Mouse (Mus musculus) forebrain, embryonic 13.5 days (tissue): Measurements from ENCODE around the gene Ehbp1l1. TPM values are rescaled to one million over a fixed set of nuclear protein-coding genes. Genes with fewer than 3 reads are reported as not detected.
"Not testable (repeated sequence)": the region's sequence is repeated elsewhere in the genome, so short reads cannot be mapped to it uniquely, and the experiment has no call there.

Experiments
- ATAC-seq: fragments of 200-750 bp; cut with Nextera tagmentation; 2 replicates; pipeline ENCODE4 v1.8.0; 2017
- H3K27ac ChIP-seq: fragments of 300-500 bp; sonication (generic); 2 replicates; pipeline ENCODE4 v1.5.1; 2015; ENCODE audit warnings: inconsistent platforms, mild to moderate bottlenecking, moderate library complexity
- H3K27me3 ChIP-seq: fragments of 300-500 bp; sonication (generic); 2 replicates; pipeline ENCODE4 v1.6.1; 2015; ENCODE audit warnings: mild to moderate bottlenecking, inconsistent platforms
- H3K36me3 ChIP-seq: fragments of 300-500 bp; sonication (generic); 2 replicates; pipeline ENCODE4 v1.6.1; 2015; ENCODE audit warnings: mild to moderate bottlenecking, inconsistent platforms; ENCODE audit not compliant: poor library complexity, severe bottlenecking
- H3K4me1 ChIP-seq: fragments of 300-500 bp; sonication (generic); 2 replicates; pipeline ENCODE4 v1.6.1; 2015; ENCODE audit warnings: inconsistent platforms
- H3K4me2 ChIP-seq: fragments of 300-500 bp; sonication (generic); 2 replicates; pipeline ENCODE4 v1.6.1; 2015; ENCODE audit warnings: inconsistent platforms, mild to moderate bottlenecking, moderate library complexity
- H3K4me3 ChIP-seq: fragments of 300-500 bp; sonication (generic); 2 replicates; pipeline ENCODE4 v1.5.1; 2015; ENCODE audit warnings: mild to moderate bottlenecking, inconsistent platforms
- H3K9ac ChIP-seq: fragments of 300-500 bp; sonication (generic); 2 replicates; pipeline ENCODE4 v1.6.1; 2015; ENCODE audit warnings: mild to moderate bottlenecking, inconsistent platforms
- H3K9me3 ChIP-seq: fragments of 300-500 bp; sonication (generic); replicated peaks from 2 replicates; pipeline ENCODE4 v1.6.1; 2016; ENCODE audit warnings: inconsistent platforms
- WGBS: fragments of 180-500 bp; shearing (Covaris S2); methylation state at CpG from one replicate; pipeline ENCODE4 v1.1.7; 2015; 5-methylcytosine and 5-hydroxymethylcytosine counted together
- polyA plus RNA-seq: library from polyadenylated mRNA; unstranded; fragments of >200 nt; fragmentation: Nextera tagmentation; extraction: Ambion mirVana; gene quantifications from 2 replicates; pipeline ENCODE4 v1.2.1, GENCODE M21; 2015

Ehbp1l1 gene
- polyA plus RNA-seq, 1 experiment from 2014 or later: 6.7 TPM

- ATAC-seq: no peak
- peaks cover 9% of the 10 kb centered on the region for H3K27me3 ChIP-seq
- H3K27ac ChIP-seq: no peak overlapping the region
- H3K4me1 ChIP-seq: peaks cover 52% of the 10 kb centered on the region
- no peaks in the 10 kb centered on the region for H3K9me3 ChIP-seq
- WGBS: 82% methylated on average over 10 of the region's 10 CpGs
- H3K9ac ChIP-seq: peak overlapping the region; percentile 58
- peak overlapping the region; percentile 100; the same call in 1 of the 2 replicates for H3K4me2 ChIP-seq
- no peak overlapping the region for H3K4me3 ChIP-seq
- H3K36me3 ChIP-seq: peaks cover 67% of the 10 kb centered on the region
Observed at GRCm38 (mm10) chr19:5692913-5693396, 33.2 kb downstream of the Ehbp1l1 start.

- 77% methylated on average over 10 of the region's 10 CpGs for WGBS
- Histone ChIP-seq H3K27ac (peak overlapping the region; percentile 10; the same call in 1 of the 2 replicates), H3K36me3 (peaks cover 60% of the 10 kb centered on the region), H3K9ac (peak overlapping the region; percentile 58), H3K4me2 (peak overlapping the region; percentile 100), H3K9me3 (no peaks in the 10 kb centered on the region), H3K4me1 (peaks cover 59% of the 10 kb centered on the region), H3K4me3 (peak overlapping the region; percentile 10; the same call in 1 of the 2 replicates), H3K27me3 (peaks cover 9% of the 10 kb centered on the region)
- no peak for ATAC-seq
Observed at GRCm38 (mm10) chr19:5692086-5692912, 33.8 kb downstream of the Ehbp1l1 start.

DNA sequence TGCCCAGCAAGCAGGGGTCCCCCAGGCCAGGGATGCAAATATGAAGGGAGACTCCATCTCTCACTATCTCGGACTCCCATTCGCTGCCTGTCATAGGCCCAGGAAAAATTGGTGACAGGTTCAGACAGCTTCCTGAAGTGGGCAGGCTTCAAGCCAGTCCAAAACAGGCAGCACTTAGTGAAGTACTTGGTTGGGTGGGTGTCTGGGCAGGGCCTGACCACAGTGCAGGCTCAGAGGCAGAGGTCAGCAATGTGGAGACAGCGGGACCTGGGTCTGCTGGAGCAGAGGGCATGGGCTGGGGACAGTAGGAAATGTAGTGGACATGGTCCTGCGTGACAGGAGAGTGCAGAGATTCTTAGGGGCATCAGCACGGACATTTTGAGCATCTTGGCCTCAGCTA is 34.5 kb downstream of the Ehbp1l1 start:
- Histone ChIP-seq H3K27ac (no peak overlapping the region), H3K27me3 (peaks cover 9% of the 10 kb centered on the region), H3K9ac (peak overlapping the region; percentile 58), H3K4me1 (peaks cover 63% of the 10 kb centered on the region), H3K9me3 (no peaks in the 10 kb centered on the region), H3K36me3 (peaks cover 58% of the 10 kb centered on the region), H3K4me2 (peak overlapping the region; percentile 100), H3K4me3 (peak overlapping the region; percentile 95)
- ATAC-seq: no peak
- 88% methylated on average over 5 of the region's 5 CpGs for WGBS

DNA sequence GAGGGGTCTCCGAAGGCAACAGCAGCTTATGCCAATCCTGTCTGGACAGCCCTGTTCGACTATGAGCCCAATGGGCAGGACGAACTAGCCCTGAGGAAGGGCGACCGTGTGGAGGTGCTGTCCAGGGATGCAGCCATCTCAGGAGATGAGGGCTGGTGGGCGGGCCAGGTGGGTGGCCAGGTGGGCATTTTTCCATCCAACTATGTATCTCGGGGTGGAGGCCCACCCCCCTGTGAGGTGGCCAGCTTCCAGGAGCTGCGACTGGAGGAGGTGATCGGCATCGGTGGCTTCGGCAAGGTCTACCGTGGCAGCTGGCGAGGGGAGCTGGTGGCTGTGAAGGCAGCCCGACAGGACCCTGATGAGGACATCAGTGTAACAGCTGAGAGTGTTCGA is 35.8 kb downstream of the Ehbp1l1 start:
- no peaks in the 10 kb centered on the region for H3K9me3 ChIP-seq
- 79% methylated on average over 15 of the region's 15 CpGs for WGBS
- H3K36me3 ChIP-seq: peaks cover 58% of the 10 kb centered on the region
- peak overlapping the region; percentile 100 for H3K4me2 ChIP-seq
- peaks cover 52% of the 10 kb centered on the region for H3K4me1 ChIP-seq
- peaks cover 6% of the 10 kb centered on the region for H3K27me3 ChIP-seq
- H3K9ac ChIP-seq: peak overlapping the region; percentile 93
- no peak for ATAC-seq
- H3K4me3 ChIP-seq: peak overlapping the region; percentile 95
- H3K27ac ChIP-seq: peak overlapping the region; percentile 84; the same call in 1 of the 2 replicates

DNA sequence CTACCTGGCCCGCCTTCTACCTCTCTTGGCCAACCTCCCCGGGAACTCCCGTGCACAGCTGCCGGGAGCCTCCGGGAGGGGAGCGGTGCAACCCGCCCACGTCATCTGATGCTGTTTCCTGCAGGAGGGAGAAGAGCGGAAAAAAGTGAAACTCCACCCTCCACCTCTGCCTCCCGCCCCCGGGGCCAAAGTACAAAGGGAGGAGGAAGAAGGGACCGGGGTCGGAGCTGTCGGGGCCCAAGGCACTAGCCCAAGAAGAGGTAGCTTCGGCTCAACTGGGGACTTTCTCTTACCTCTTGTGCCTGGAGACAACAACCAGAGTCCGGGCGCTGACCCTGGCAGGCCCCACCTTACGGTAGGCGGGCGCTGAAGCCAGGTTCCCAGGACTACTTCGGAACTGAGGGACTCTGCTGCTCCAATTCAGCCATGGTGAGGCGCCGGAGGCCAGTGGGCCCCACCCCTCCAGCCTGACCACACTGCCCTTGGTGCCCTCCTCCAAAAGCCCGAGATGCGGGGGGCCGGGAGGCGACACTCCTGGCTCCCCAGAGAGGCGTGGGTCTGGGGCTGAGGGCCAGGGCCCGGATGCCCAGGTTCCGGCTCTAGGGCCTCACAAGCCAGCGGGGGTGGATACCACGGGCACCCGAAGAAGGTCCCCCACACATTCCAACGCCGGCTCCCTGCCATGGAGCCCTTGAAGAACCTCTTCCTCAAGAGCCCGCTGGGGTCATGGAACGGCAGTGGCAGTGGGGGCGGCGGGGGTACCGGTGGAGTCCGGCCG is 36.4 kb downstream of the Ehbp1l1 start:
- peaks cover under 1% of the 10 kb centered on the region; the same call in 1 of the 2 replicates for H3K27me3 ChIP-seq
- peak overlapping the region; percentile 84 for H3K27ac ChIP-seq
- H3K9me3 ChIP-seq: no peaks in the 10 kb centered on the region
- peaks cover 58% of the 10 kb centered on the region for H3K36me3 ChIP-seq
- WGBS: 11% methylated on average over 42 of the region's 42 CpGs
- peak overlapping the region; percentile 100 for H3K4me2 ChIP-seq
- peak overlapping the region; percentile 93 for H3K9ac ChIP-seq
- H3K4me3 ChIP-seq: peak overlapping the region; percentile 95
- ATAC-seq: no peak; the same call in 1 of the 2 replicates
- H3K4me1 ChIP-seq: peaks cover 50% of the 10 kb centered on the region

- peak overlapping the region; percentile 93 for H3K9ac ChIP-seq
- H3K4me2 ChIP-seq: peak overlapping the region; percentile 100
- H3K36me3 ChIP-seq: peaks cover 62% of the 10 kb centered on the region
- peak overlapping the region; percentile 95 for H3K4me3 ChIP-seq
- ATAC-seq: no peak
- H3K27me3 ChIP-seq: no peaks in the 10 kb centered on the region
- peak overlapping the region; percentile 84 for H3K27ac ChIP-seq
- under 1% methylated on average over 7 of the region's 7 CpGs for WGBS
- no peaks in the 10 kb centered on the region for H3K9me3 ChIP-seq
- peaks cover 50% of the 10 kb centered on the region for H3K4me1 ChIP-seq
Observed at GRCm38 (mm10) chr19:5689088-5689428, 37.1 kb downstream of the Ehbp1l1 start.

- no peaks in the 10 kb centered on the region for H3K9me3 ChIP-seq
- H3K9ac ChIP-seq: peak within 1 kb of the TSS; percentile 93
- WGBS: under 1% methylated on average over 61 of the region's 69 CpGs
- peaks cover 62% of the 10 kb centered on the region for H3K36me3 ChIP-seq
- H3K4me2 ChIP-seq: peak within 1 kb of the TSS; percentile 100
- H3K4me1 ChIP-seq: peaks cover 50% of the 10 kb centered on the region
- peak within 1 kb of the TSS; percentile 95 for H3K4me3 ChIP-seq
- ATAC-seq: peak; percentile 96
- no peaks in the 10 kb centered on the region for H3K27me3 ChIP-seq
- peak within 1 kb of the TSS; percentile 84 for H3K27ac ChIP-seq
Observed at GRCm38 (mm10) chr19:5688200-5689087, 37.7 kb downstream of the Ehbp1l1 start, which contains the start of the genes Map3k11 and Pcnx3. Gene Map3k11, plus strand, starts transcription at chr19:5688742. Gene Pcnx3, minus strand, starts transcription at chr19:5688908.

DNA sequence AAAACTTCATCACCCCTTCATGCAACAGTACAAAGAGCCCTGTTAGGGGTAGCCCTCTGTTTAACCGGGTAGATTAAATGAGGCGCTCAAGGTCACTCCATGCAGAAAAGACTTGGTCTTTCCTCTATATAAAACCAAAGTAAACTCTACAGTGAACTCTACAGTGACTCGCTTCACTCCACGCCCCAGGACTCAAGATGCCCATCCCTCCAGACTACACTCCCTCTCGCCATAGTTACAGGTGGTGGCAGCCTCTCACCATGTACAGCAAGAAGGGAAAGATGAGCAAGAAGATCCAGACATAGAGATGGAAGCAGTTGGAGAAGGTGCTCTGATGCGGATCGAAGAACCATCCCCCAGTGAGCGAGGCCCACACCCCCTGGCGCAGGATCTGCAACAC is 38.4 kb downstream of the Ehbp1l1 start:
- no peak for ATAC-seq
- WGBS: 20% methylated on average over 9 of the region's 9 CpGs
- peaks cover 62% of the 10 kb centered on the region for H3K36me3 ChIP-seq
- H3K4me1 ChIP-seq: peaks cover 47% of the 10 kb centered on the region
- no peaks in the 10 kb centered on the region for H3K9me3 ChIP-seq
- H3K27me3 ChIP-seq: no peaks in the 10 kb centered on the region
- peak overlapping the region; percentile 93 for H3K9ac ChIP-seq
- H3K27ac ChIP-seq: peak overlapping the region; percentile 84
- H3K4me2 ChIP-seq: peak overlapping the region; percentile 100
- H3K4me3 ChIP-seq: peak overlapping the region; percentile 95

GRCm38 (mm10) chr19:5686954-5687353 is 39.2 kb downstream of the Ehbp1l1 start:
- H3K9ac ChIP-seq: peak overlapping the region; percentile 93
- peak overlapping the region; percentile 100 for H3K4me2 ChIP-seq
- H3K4me3 ChIP-seq: peak overlapping the region; percentile 95; the same call in 1 of the 2 replicates

GRCm38 (mm10) chr19:5686437-5686836 is 39.7 kb downstream of the Ehbp1l1 start:
- H3K9me3 ChIP-seq: no peaks in the 10 kb centered on the region
- peaks cover 66% of the 10 kb centered on the region for H3K36me3 ChIP-seq
- no peak overlapping the region for H3K27ac ChIP-seq
- ATAC-seq: no peak
- H3K4me3 ChIP-seq: no peak overlapping the region
- H3K27me3 ChIP-seq: no peaks in the 10 kb centered on the region
- H3K9ac ChIP-seq: no peak overlapping the region
- WGBS: 94% methylated on average over 13 of the region's 13 CpGs
- peaks cover 34% of the 10 kb centered on the region for H3K4me1 ChIP-seq
- no peak overlapping the region for H3K4me2 ChIP-seq

More at GRCm38 (mm10) chr19:5686954-5687353, 39.2 kb downstream of the Ehbp1l1 start:
- 94% methylated on average over 12 of the region's 12 CpGs for WGBS
- not testable (repeated sequence) for H3K9me3 ChIP-seq, H3K27ac ChIP-seq, ATAC-seq, H3K27me3 ChIP-seq
- Histone ChIP-seq H3K4me1 (peaks cover 39% of the 10 kb centered on the region), H3K36me3 (peaks cover 66% of the 10 kb centered on the region)

GRCm38 (mm10) chr19:5685861-5686260 is 40.3 kb downstream of the Ehbp1l1 start:
- WGBS: 96% methylated on average over 11 of the region's 11 CpGs
- H3K4me2 ChIP-seq: no peak overlapping the region
- no peak overlapping the region for H3K9ac ChIP-seq

More at GRCm38 (mm10) chr19:5685861-5686260, 40.3 kb downstream of the Ehbp1l1 start:
- H3K4me1 ChIP-seq: peaks cover 28% of the 10 kb centered on the region
- no peaks in the 10 kb centered on the region for H3K27me3 ChIP-seq
- no peak for ATAC-seq
- H3K27ac ChIP-seq: no peak overlapping the region
- peaks cover 66% of the 10 kb centered on the region for H3K36me3 ChIP-seq
- no peaks in the 10 kb centered on the region for H3K9me3 ChIP-seq
- no peak overlapping the region for H3K4me3 ChIP-seq
